Mouse (Mus musculus) C2C12 (cell line): ENCODE data around the gene Sys1. TPM values are rescaled to one million over a fixed set of nuclear protein-coding genes. Genes with fewer than 3 reads are reported as not detected.

ENCODE experiments used
- H3K27me3 ChIP-seq: one replicate; pipeline ENCODE4 v1.6.1; 2011; ENCODE audit not compliant: control insufficient read depth, insufficient read depth, insufficient read length
- H3K36me3 ChIP-seq: one replicate; pipeline ENCODE4 v1.6.1; 2011; ENCODE audit not compliant: control insufficient read depth, insufficient read depth
- H3K4me3 ChIP-seq: one replicate; pipeline ENCODE4 v1.5.1; 2011; ENCODE audit warnings: mild to moderate bottlenecking, control low read depth; ENCODE audit not compliant: poor library complexity, insufficient read depth, severe bottlenecking
- H3K79me2 ChIP-seq: one replicate; pipeline ENCODE4 v1.6.1; 2011; ENCODE audit not compliant: control insufficient read depth, insufficient read depth
- H3K79me3 ChIP-seq: one replicate; pipeline ENCODE4 v1.6.1; 2011; ENCODE audit warnings: low read depth, control low read depth
- H3ac ChIP-seq: one replicate; pipeline ENCODE3; 2011; ENCODE audit warnings: low read depth; ENCODE audit not compliant: control insufficient read depth, insufficient read length
- CEBPB ChIP-seq: IDR thresholded peaks from one replicate; pipeline ENCODE4 v1.6.1; 2011; ENCODE audit warnings: low read depth, mild to moderate bottlenecking, control low read depth, moderate library complexity
- CTCF ChIP-seq: IDR thresholded peaks from one replicate; pipeline ENCODE4 v1.5.1; 2011; ENCODE audit not compliant: control insufficient read depth, insufficient read depth, insufficient read length
- FOSL1 ChIP-seq: IDR thresholded peaks from one replicate; pipeline ENCODE4 v1.8.0; 2011; ENCODE audit warnings: mild to moderate bottlenecking, low read length; ENCODE audit not compliant: poor library complexity, insufficient read depth, severe bottlenecking
- MAX ChIP-seq: IDR thresholded peaks from one replicate; pipeline ENCODE4 v1.6.1; 2011; ENCODE audit warnings: mild to moderate bottlenecking, control low read depth
- MYOD1 ChIP-seq: IDR thresholded peaks from one replicate; pipeline ENCODE4 v1.6.1; 2011; ENCODE audit warnings: low read depth; ENCODE audit not compliant: control insufficient read depth, insufficient read length
- MYOG ChIP-seq: IDR thresholded peaks from one replicate; pipeline ENCODE4 v1.6.1; 2011; ENCODE audit not compliant: control insufficient read depth, insufficient read length; ENCODE audit errors: extremely low read depth
- USF1 ChIP-seq: IDR thresholded peaks from one replicate; pipeline ENCODE4 v1.6.1; 2011; ENCODE audit warnings: low read depth, mild to moderate bottlenecking, control low read depth, moderate library complexity
- polyA plus RNA-seq: library from polyadenylated mRNA; unstranded; fragments of >200 nt; fragmentation: generic; extraction: Trizol; gene quantifications from one replicate; pipeline ENCODE4 v1.2.1, GENCODE M21; 2012; ENCODE audit warnings: missing spikeins

The Sys1 gene
- polyA plus RNA-seq, 1 experiment, result 49.6 TPM

DNA sequence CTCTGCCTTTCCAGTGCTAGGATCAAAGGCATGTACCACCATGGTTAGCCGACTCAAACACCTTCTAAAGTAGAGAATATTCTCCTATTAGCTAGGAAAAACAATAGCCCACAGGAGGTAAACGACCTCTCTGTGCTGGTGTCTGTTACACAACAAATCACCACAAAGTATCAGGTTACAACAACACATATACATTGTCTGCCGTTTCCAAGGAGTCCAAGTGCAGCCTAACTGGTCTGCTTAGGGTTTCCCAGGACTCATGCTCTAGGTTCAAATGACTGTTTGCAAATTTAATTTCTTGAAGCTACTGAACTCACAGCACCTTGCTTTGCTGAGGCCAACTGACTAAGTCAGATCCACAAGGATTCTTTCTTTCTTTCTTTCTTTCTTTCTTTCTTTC, 37.3 kb upstream of the Sys1 start:
- TF ChIP-seq CEBPB (peak; percentile 58), MAX (no peak)
- H3ac ChIP-seq, result no peak overlapping the region
- H3K27me3 ChIP-seq, result no peaks in the 10 kb centered on the region
- no peaks in the 10 kb centered on the region for H3K79me2 ChIP-seq
- no peaks in the 10 kb centered on the region for H3K79me3 ChIP-seq
- H3K4me3 ChIP-seq, result no peak overlapping the region
- peaks cover 21% of the 10 kb centered on the region for H3K36me3 ChIP-seq

DNA sequence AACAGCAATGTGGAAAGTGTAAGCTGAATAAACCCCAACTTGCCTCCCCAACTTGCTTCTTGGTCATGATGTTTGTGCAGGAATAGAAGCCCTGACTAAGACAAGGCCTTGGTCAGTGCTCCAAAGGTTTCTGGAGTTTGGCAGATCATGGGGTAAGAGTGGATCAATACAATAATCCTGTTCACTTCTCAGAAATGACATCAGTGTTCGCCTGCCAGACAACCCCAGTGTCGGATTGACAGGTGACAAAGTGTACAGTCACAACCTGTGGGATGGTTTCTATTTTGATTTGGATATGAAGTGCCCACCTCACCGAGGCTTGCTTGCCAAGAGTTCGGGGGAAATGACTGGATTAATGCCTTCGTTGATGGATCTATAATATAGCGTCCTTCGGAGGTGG, 35.5 kb upstream of the Sys1 start:
- H3K27me3 ChIP-seq, result no peaks in the 10 kb centered on the region
- H3K4me3 ChIP-seq, result no peak overlapping the region
- peaks cover 38% of the 10 kb centered on the region for H3K36me3 ChIP-seq
- peaks cover 4% of the 10 kb centered on the region for H3K79me2 ChIP-seq
- no peaks in the 10 kb centered on the region for H3K79me3 ChIP-seq
- TF ChIP-seq MYOD1 (no peak), CEBPB (no peak), CTCF (no peak), MYOG (no peak), MAX (no peak), FOSL1 (no peak), USF1 (no peak)
- no peak overlapping the region for H3ac ChIP-seq

GRCm38 (mm10) chr2:164421979-164422378, 34.8 kb upstream of the Sys1 start:
- TF ChIP-seq FOSL1 (no peak), MYOG (no peak), MAX (no peak), USF1 (no peak), MYOD1 (no peak), CTCF (no peak), CEBPB (no peak)
- H3K4me3 ChIP-seq, result no peak overlapping the region
- no peaks in the 10 kb centered on the region for H3K27me3 ChIP-seq
- peaks cover 45% of the 10 kb centered on the region for H3K36me3 ChIP-seq
- no peak overlapping the region for H3ac ChIP-seq
- peaks cover 6% of the 10 kb centered on the region for H3K79me2 ChIP-seq
- H3K79me3 ChIP-seq, result no peaks in the 10 kb centered on the region

DNA sequence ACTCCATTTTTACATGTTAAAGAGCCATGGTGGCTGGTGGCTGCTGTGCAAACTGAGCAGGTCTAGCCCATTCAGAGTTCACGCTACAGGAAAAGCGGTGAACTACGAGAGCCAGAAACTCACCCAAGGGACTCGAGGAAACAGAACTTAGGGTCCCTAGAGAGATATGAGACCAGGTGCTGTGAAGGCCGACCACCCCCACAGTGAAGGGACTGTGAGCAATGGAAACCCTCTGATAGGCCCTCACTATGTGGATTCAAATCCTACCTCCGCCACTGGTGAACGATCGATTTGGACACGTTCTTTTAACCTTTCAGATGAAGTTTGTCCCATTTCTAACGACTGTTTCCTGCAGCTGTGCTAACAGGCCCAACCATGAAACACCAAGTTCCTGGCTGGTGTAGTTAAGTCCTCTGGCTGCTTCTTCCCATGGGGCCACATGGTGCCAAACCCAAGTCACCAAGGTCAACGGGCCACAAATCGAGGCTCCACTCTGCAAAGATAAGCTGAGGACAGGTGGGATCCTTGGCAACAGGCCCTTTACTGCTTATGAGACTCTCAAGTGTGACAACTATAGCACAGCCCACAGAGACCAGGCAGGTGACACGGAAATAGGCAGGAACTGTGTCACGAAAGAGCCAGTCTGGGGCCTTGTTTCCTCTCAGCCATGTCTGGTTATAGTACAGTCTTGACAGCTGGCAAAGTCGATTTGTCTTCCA, 33.9 kb upstream of the Sys1 start:
- H3K4me3 ChIP-seq, result no peak overlapping the region
- H3K79me2 ChIP-seq, result peaks cover 8% of the 10 kb centered on the region
- H3K79me3 ChIP-seq, result no peaks in the 10 kb centered on the region
- peaks cover 53% of the 10 kb centered on the region for H3K36me3 ChIP-seq
- H3K27me3 ChIP-seq, result no peaks in the 10 kb centered on the region
- no peak overlapping the region for H3ac ChIP-seq
- no peak for TF ChIP-seq CEBPB
- no peak for TF ChIP-seq CTCF
- no peak for TF ChIP-seq FOSL1
- TF ChIP-seq USF1, result no peak
- no peak for TF ChIP-seq MYOD1
- TF ChIP-seq MYOG, result no peak
- no peak for TF ChIP-seq MAX

- Histone ChIP-seq H3ac (no peak overlapping the region), H3K79me2 (peaks cover 14% of the 10 kb centered on the region), H3K79me3 (no peaks in the 10 kb centered on the region), H3K4me3 (no peak overlapping the region), H3K27me3 (no peaks in the 10 kb centered on the region), H3K36me3 (peaks cover 59% of the 10 kb centered on the region)
- TF ChIP-seq CTCF, result no peak
- no peak for TF ChIP-seq MYOG
- TF ChIP-seq MYOD1, result no peak
- no peak for TF ChIP-seq USF1
- TF ChIP-seq MAX, result no peak
- TF ChIP-seq FOSL1, result no peak
- no peak for TF ChIP-seq CEBPB
Observed at GRCm38 (mm10) chr2:164423464-164423863, 33.3 kb upstream of the Sys1 start.

DNA sequence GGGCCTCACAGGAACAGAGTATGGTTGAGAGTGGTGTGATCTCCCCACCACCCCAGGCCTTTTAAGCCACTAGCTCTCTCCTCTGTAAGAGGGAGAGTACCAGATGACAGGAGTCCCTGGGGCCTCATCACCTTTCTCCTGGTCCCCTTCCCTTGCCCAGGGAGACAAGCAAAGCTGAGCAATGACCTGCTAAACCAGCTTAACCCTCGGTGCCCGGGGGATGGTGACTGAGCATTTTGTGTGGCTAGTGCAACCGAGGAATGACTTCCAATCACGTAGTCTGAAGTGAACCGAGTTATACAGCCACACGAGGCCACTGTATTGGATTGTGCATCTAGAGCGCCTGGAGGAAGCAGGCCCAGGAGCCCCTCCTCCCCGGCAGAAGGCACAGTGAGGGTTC, 32.4 kb upstream of the Sys1 start:
- peaks cover 69% of the 10 kb centered on the region for H3K36me3 ChIP-seq
- H3K79me3 ChIP-seq, result peaks cover 4% of the 10 kb centered on the region
- no peaks in the 10 kb centered on the region for H3K27me3 ChIP-seq
- TF ChIP-seq MYOG (no peak), CTCF (no peak), USF1 (no peak), FOSL1 (no peak), CEBPB (no peak), MAX (no peak), MYOD1 (no peak)
- H3K79me2 ChIP-seq, result peaks cover 23% of the 10 kb centered on the region
- H3ac ChIP-seq, result no peak overlapping the region
- no peak overlapping the region for H3K4me3 ChIP-seq
